Mouse (Mus musculus): ENCODE data around the gene Glb1.

GRCm38 (mm10) chr9:114452418-114452817 lies 51.5 kb downstream of the Glb1 start:
- TF ChIP-seq CTCF (IDR thresholded peaks at IDR 0.05; ENCODE audit: control insufficient read depth, insufficient read depth, insufficient replicate concordance, low read depth, low read length) (no peak), POLR2A (IDR thresholded peaks at IDR 0.05; ENCODE audit: control insufficient read depth, low read depth, low read length) (no peak)
